Mouse (Mus musculus) limb, embryonic 11.5 days (tissue): Measurements from ENCODE around the gene Tlx1. TPM values are rescaled to one million over a fixed set of nuclear protein-coding genes. Genes with fewer than 3 reads are reported as not detected.

ENCODE experiments used
- ATAC-seq: fragments of 200-750 bp; cut with Nextera tagmentation; 2 replicates; pipeline ENCODE4 v1.8.0; 2017; ENCODE audit warnings: low read depth; ENCODE audit not compliant: insufficient number of reproducible peaks, low FRiP score, low TSS enrichment
- DNase-seq: peaks from one replicate; pipeline ENCODE4 v3.0.0-alpha.2; 2015; ENCODE audit warnings: low spot score
- H3K27ac ChIP-seq: fragments of 300-500 bp; sonication (generic); replicated peaks from 2 replicates; pipeline ENCODE4 v1.5.1; 2014; ENCODE audit warnings: low read depth, mild to moderate bottlenecking, low read length
- H3K27me3 ChIP-seq: fragments of 300-500 bp; sonication (generic); 2 replicates; pipeline ENCODE4 v1.6.1; 2014; ENCODE audit warnings: mild to moderate bottlenecking, low read length, mixed read lengths; ENCODE audit not compliant: control insufficient read depth, insufficient read depth
- H3K36me3 ChIP-seq: fragments of 300-500 bp; sonication (generic); 2 replicates; pipeline ENCODE4 v1.6.1; 2014; ENCODE audit warnings: mild to moderate bottlenecking, low read length, moderate library complexity, mixed read lengths; ENCODE audit not compliant: control insufficient read depth, insufficient read depth
- H3K4me1 ChIP-seq: fragments of 300-500 bp; sonication (generic); 2 replicates; pipeline ENCODE4 v1.6.1; 2014; ENCODE audit warnings: low read length, mixed read lengths; ENCODE audit not compliant: control insufficient read depth, insufficient read depth
- H3K4me2 ChIP-seq: fragments of 300-500 bp; sonication (generic); 2 replicates; pipeline ENCODE4 v1.6.1; 2014; ENCODE audit warnings: low read depth, mild to moderate bottlenecking, moderate library complexity; ENCODE audit not compliant: severe bottlenecking
- H3K4me3 ChIP-seq: fragments of 300-500 bp; sonication (generic); 2 replicates; pipeline ENCODE4 v1.5.1; 2014; ENCODE audit warnings: low read depth, low read length
- H3K9ac ChIP-seq: fragments of 300-500 bp; sonication (generic); 2 replicates; pipeline ENCODE4 v1.6.1; 2014; ENCODE audit warnings: mild to moderate bottlenecking, low read length
- H3K9me3 ChIP-seq: fragments of 300-500 bp; sonication (generic); 2 replicates; pipeline ENCODE4 v1.6.1; 2016; ENCODE audit warnings: low read length; ENCODE audit not compliant: control insufficient read depth
- WGBS: fragments of 180-500 bp; shearing (Covaris S2); extraction: QIAGEN DNeasy Blood & Tissue Kit; methylation state at CpG from one replicate; pipeline ENCODE4 v1.1.7; 2014; 5-methylcytosine and 5-hydroxymethylcytosine counted together
- polyA plus RNA-seq: library from polyadenylated mRNA; unstranded; fragments of >200 nt; fragmentation: Nextera tagmentation; extraction: Ambion mirVana; gene quantifications from 2 replicates; pipeline ENCODE4 v1.2.1, GENCODE M21; 2014

Tlx1 gene
- polyA plus RNA-seq, 1 experiment from 2014 or later = 0.13 TPM

DNA sequence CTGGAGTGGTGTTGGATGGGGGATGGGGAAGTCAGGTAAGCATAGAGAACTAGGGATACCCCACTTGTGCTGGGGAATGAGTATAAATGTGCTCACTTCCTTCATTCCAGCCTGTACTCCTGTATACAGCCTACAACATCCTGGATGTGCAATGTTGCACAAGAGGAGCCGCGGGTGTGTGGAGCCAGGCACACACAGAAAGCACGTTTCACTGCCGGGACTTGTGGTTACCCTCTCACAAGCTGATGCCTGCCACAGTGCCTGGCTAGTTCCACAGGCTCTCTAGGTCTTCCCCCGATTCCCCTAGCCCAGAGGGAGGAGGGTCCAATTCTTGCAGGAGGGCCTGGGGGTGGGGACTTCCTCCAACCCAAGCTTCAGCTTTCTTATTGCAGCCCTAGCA lies 10.0 kb downstream of the Tlx1 start:
- peaks cover 98% of the 10 kb centered on the region for H3K27me3 ChIP-seq
- 2% methylated on average over 5 of the region's 5 CpGs for WGBS
- H3K4me3 ChIP-seq = no peak overlapping the region
- no peak overlapping the region for H3K9ac ChIP-seq
- no peak overlapping the region for H3K27ac ChIP-seq
- no peaks in the 10 kb centered on the region for H3K9me3 ChIP-seq
- ATAC-seq (no peak), DNase-seq (no peak)
- no peaks in the 10 kb centered on the region for H3K36me3 ChIP-seq
- peaks cover 4% of the 10 kb centered on the region; the same call in 1 of the 2 replicates for H3K4me1 ChIP-seq
- no peak overlapping the region for H3K4me2 ChIP-seq

- Histone ChIP-seq H3K9ac (no peak overlapping the region), H3K4me2 (no peak overlapping the region), H3K36me3 (no peaks in the 10 kb centered on the region), H3K4me1 (peaks cover under 1% of the 10 kb centered on the region; the same call in 1 of the 2 replicates), H3K27ac (no peak overlapping the region), H3K9me3 (no peaks in the 10 kb centered on the region), H3K27me3 (peaks cover 96% of the 10 kb centered on the region), H3K4me3 (no peak overlapping the region)
- no peak for ATAC-seq
- DNase-seq = peak; percentile 86
- 1% methylated on average over 12 of the region's 12 CpGs for WGBS
These were observed 10.6 kb downstream of the Tlx1 start for GRCm38 (mm10) chr19:45161093-45161492.

DNA sequence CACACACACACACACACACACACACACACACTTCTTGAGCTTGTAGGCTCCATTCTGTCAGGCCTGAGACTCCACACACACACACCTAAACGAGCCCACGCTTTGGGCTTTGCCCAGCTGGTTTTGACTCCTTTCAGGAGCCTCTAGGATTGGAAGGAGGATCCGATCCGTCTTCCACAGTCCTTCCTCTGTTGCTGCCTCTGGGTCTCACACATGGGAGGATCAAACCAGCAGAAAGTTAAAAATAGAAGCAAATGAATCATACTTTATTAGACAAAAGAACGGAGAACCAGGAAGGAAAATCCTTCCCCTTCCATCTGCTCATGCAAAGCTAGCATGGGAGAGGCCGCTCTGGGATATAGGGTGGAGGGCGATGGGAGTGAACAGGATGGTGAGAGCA lies 11.7 kb downstream of the Tlx1 start:
- WGBS = 42% methylated on average over 7 of the region's 7 CpGs
- Histone ChIP-seq H3K4me3 (no peak overlapping the region), H3K27me3 (peaks cover 89% of the 10 kb centered on the region), H3K27ac (no peak overlapping the region), H3K9me3 (no peaks in the 10 kb centered on the region), H3K4me1 (no peaks in the 10 kb centered on the region), H3K9ac (no peak overlapping the region), H3K36me3 (no peaks in the 10 kb centered on the region), H3K4me2 (no peak overlapping the region)
- no peak for DNase-seq
- ATAC-seq = no peak

- no peak for ATAC-seq
- Histone ChIP-seq H3K9ac (no peak overlapping the region), H3K36me3 (no peaks in the 10 kb centered on the region), H3K4me3 (no peak overlapping the region), H3K4me1 (no peaks in the 10 kb centered on the region), H3K4me2 (no peak overlapping the region), H3K27ac (no peak overlapping the region), H3K27me3 (peaks cover 84% of the 10 kb centered on the region), H3K9me3 (no peaks in the 10 kb centered on the region)
- no peak for DNase-seq
- WGBS = 4% methylated on average over 12 of the region's 12 CpGs
These were observed 12.4 kb downstream of the Tlx1 start for GRCm38 (mm10) chr19:45162871-45163270.

DNA sequence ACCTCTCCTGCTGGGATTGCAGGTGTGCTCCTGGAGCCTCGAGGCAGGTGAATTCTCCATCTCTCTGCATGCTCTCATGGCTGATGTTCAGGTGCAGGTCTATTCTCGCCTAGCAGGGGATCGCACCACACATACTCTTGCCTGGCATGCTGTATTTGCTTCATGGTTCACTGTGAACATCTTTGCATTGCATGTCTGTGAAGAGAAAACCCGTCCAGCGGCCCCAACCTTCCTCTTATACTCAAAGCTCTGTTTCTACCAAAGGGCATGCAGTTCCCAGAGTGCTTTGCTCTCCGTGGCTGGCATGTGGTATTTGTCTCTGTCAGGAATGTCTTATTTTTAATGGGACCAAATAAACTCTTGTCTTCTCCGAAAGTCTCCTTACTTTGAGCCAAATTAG lies 20.0 kb downstream of the Tlx1 start:
- Histone ChIP-seq H3K27ac (no peak overlapping the region), H3K4me2 (no peak overlapping the region), H3K4me3 (no peak overlapping the region), H3K27me3 (peaks cover 8% of the 10 kb centered on the region), H3K9ac (no peak overlapping the region), H3K9me3 (no peaks in the 10 kb centered on the region), H3K4me1 (no peaks in the 10 kb centered on the region), H3K36me3 (no peaks in the 10 kb centered on the region)
- no peak for DNase-seq
- ATAC-seq = no peak
- WGBS = 78% methylated on average over 7 of the region's 7 CpGs

DNA sequence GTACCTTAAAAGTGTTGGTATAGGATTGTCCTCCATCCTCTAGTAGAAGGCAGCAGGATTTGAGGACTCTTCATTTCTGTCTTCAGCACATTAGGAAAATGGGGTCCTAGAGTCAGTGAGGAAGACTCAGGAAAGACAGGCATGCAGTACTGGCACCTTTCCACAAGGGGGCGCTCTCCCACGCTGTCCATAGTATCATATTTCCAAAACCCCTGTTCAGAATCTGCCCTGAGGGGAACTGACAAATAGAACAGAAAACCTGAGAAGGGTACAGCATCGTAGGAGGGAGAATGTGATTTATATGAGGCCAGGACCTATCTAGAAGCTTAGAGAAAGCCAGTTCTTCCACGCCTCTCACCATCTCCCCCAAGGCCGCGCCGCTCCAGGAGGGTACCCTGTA lies 24.3 kb downstream of the Tlx1 start:
- WGBS = 57% methylated on average over 7 of the region's 7 CpGs

GRCm38 (mm10) chr19:45176269-45176668 lies 25.8 kb downstream of the Tlx1 start:
- H3K4me2 ChIP-seq = no peak overlapping the region
- 67% methylated on average over 8 of the region's 8 CpGs for WGBS
- H3K4me3 ChIP-seq = no peak overlapping the region
- no peak for ATAC-seq
- no peak for DNase-seq
- H3K4me1 ChIP-seq = no peaks in the 10 kb centered on the region
- H3K27ac ChIP-seq = no peak overlapping the region
- H3K27me3 ChIP-seq = no peaks in the 10 kb centered on the region
- H3K9ac ChIP-seq = no peak overlapping the region
- H3K36me3 ChIP-seq = no peaks in the 10 kb centered on the region
- H3K9me3 ChIP-seq = no peaks in the 10 kb centered on the region

More for the DNA sequence above, 24.3 kb downstream of the Tlx1 start:
- Histone ChIP-seq H3K27ac (no peak overlapping the region), H3K4me2 (no peak overlapping the region), H3K4me3 (no peak overlapping the region), H3K4me1 (no peaks in the 10 kb centered on the region), H3K36me3 (no peaks in the 10 kb centered on the region), H3K27me3 (no peaks in the 10 kb centered on the region), H3K9ac (no peak overlapping the region), H3K9me3 (no peaks in the 10 kb centered on the region)
- DNase-seq (peak; percentile 59), ATAC-seq (no peak)

DNA sequence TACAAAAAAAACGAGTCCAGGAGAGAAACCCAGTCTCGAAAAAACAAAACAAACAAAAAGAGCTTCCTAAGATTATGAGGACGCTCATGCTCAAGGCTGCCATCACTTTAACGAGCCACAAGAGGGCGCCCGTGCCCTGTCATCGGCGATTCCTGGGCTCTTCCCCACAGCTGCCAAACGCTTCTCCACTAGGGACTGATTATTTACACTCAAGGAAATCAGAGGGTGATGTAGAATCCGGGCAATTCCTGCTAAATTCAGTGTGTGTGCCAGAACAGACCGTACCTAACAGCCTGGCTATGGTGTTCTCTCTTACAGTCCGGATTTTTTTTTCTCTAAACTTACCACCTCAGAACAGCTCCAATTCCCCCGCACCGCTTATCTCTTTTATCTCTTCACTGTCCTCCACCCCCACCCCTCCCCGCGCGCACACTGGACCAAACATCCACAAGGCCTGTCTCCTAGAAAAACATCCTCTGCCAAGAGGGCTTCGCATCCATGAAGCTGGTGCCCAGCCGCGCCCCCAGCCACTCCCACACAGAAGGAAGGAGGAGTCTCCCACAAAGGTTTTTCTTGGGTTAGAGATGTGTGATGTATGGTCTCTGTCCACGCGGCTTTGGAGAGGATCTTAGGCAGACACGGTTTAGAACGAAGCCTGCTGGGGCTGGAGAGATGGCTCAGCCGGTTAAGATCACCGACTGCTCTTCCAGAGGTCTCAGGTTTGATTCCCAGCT lies 26.7 kb downstream of the Tlx1 start:
- H3K9ac ChIP-seq = no peak overlapping the region
- no peak overlapping the region for H3K4me2 ChIP-seq
- H3K9me3 ChIP-seq = no peaks in the 10 kb centered on the region
- DNase-seq (peak; percentile 74), ATAC-seq (no peak)
- H3K36me3 ChIP-seq = no peaks in the 10 kb centered on the region
- no peaks in the 10 kb centered on the region for H3K27me3 ChIP-seq
- H3K27ac ChIP-seq = no peak overlapping the region
- H3K4me1 ChIP-seq = no peaks in the 10 kb centered on the region
- no peak overlapping the region for H3K4me3 ChIP-seq
- WGBS = 23% methylated on average over 26 of the region's 26 CpGs

DNA sequence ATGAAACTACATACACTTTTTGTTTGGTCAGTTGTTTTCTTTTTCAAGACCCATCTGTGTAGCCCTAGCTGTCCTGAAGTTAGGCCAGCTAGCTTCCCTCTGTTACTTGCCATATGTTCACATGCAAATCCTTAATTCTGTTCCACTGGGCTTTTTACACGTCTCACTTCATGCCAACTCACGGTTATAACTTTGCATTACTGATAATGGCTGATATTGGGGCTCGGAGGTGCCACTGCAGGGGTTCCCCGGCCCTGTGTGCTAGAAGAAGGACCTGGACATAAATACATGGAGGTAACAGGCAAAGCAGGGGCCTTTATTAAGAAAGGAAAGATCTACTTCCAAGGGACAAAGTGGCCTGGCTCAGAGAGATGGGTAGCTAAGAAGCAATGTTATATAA lies 29.0 kb downstream of the Tlx1 start:
- no peaks in the 10 kb centered on the region for H3K9me3 ChIP-seq
- no peak for ATAC-seq
- no peaks in the 10 kb centered on the region for H3K36me3 ChIP-seq
- no peaks in the 10 kb centered on the region for H3K27me3 ChIP-seq
- no peaks in the 10 kb centered on the region for H3K4me1 ChIP-seq
- no peak overlapping the region for H3K4me2 ChIP-seq
- H3K4me3 ChIP-seq = no peak overlapping the region
- H3K27ac ChIP-seq = no peak overlapping the region
- WGBS = 86% methylated on average over 4 of the region's 4 CpGs
- H3K9ac ChIP-seq = no peak overlapping the region
- DNase-seq = no peak
